Mouse (Mus musculus): ENCODE results near the gene Arl5a. TPM values are rescaled to one million over a fixed set of nuclear protein-coding genes. Genes with fewer than 3 reads are reported as not detected.

The Arl5a gene
- polyA plus RNA-seq, 1 experiment, result 7.0 TPM

DNA sequence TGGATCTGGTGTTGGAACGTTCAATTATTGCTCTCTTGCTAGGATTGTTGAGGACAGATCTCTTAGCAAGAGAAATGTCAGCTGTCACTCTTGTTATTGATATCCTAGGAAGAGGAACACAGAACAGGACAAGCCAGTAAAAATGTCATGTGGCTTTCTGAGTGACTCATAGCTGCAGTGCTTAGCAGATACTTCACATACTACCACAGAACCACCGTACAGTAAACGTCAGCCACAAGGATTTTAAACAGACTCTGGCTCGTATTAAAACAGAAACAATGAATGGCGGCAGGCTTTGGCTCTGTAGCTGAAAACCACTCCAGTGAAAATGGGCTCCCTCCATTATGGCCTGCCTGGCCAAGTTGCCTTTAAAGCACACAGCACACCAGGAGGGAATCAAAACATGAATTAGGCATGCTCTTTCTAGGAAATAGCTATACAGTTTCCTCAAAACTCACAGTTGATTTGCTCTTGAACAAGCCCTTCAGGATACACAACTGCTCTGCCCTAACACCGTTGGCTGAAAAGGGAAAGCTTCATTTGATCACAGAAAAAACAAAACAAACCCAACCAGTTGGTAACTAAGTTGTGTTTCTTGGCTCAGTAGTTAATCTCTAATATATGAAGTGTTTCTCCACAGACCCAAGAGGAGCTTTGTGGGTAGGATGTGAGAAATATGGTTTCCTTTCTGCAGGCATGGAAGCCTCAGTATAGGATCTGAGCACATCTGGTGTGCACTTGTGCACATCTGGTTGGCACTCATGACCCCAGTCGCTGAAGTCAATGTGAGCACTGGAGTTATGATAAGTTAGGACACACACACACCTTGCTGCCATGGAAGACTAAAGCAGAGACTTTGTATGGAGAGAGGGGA is 31.1 kb upstream of the Arl5a start:
- Histone ChIP-seq H3K27ac (ENCODE audit: insufficient read depth, low read length) (no peak overlapping the region), H3K4me1 (ENCODE audit: control insufficient read depth, insufficient read depth, insufficient read length) (no peaks in the 10 kb centered on the region)
- WGBS, result 74% methylated on average over 7 of the region's 7 CpGs

DNA sequence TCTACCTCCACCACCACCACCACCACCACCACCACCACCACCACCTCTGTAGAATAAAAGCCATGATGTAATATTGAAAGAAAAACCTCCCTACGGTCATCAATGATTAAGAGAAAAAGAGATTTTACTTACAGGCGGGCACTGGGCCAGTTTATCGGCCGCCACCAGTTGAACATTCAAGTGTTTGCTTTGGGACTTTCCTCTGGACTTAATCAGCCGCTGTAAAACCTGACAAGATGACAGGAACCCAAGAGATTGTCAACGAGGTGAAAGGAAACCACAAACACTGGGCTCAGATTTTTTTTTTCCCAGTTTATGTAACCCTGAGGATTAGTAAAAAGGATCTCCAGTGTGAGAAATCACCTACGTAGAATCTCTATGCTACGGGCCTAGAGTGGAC is 25.1 kb upstream of the Arl5a start:
- no peak for DNase-seq (ENCODE audit: low read depth in 1 of 2, low spot score in 2 of 2)
- no peak for TF ChIP-seq POLR2A (IDR thresholded peaks at IDR 0.05; ENCODE audit: low read depth, low read length)
- no peak for TF ChIP-seq CTCF (IDR thresholded peaks at IDR 0.05; ENCODE audit: extremely low read depth, insufficient read depth, insufficient read length, insufficient replicate concordance)
- Histone ChIP-seq H3K4me1 (ENCODE audit: control insufficient read depth, insufficient read depth, insufficient read length) (no peaks in the 10 kb centered on the region), H3K4me3 (ENCODE audit: extremely low read depth, insufficient read depth, insufficient read length) (no peak overlapping the region), H3K36me3 (ENCODE audit: control insufficient read depth, insufficient read depth, low read length) (no peaks in the 10 kb centered on the region), H3K27me3 (ENCODE audit: control insufficient read depth, insufficient read depth, low read length) (no peaks in the 10 kb centered on the region), H3K27ac (ENCODE audit: insufficient read depth, low read length) (no peak overlapping the region)
- 47% methylated on average over 8 of the region's 8 CpGs for WGBS

More for the DNA sequence above, 31.1 kb upstream of the Arl5a start:
- H3K36me3 ChIP-seq (ENCODE audit: control insufficient read depth, insufficient read depth, low read length), result no peaks in the 10 kb centered on the region
- no peak for DNase-seq (ENCODE audit: low read depth in 1 of 2, low spot score in 2 of 2)
- no peaks in the 10 kb centered on the region for H3K27me3 ChIP-seq (ENCODE audit: control insufficient read depth, insufficient read depth, low read length)
- no peak overlapping the region for H3K4me3 ChIP-seq (ENCODE audit: extremely low read depth, insufficient read depth, insufficient read length)
- TF ChIP-seq POLR2A (IDR thresholded peaks at IDR 0.05; ENCODE audit: low read depth, low read length), result no peak
- no peak for TF ChIP-seq CTCF (IDR thresholded peaks at IDR 0.05; ENCODE audit: extremely low read depth, insufficient read depth, insufficient read length, insufficient replicate concordance)

DNA sequence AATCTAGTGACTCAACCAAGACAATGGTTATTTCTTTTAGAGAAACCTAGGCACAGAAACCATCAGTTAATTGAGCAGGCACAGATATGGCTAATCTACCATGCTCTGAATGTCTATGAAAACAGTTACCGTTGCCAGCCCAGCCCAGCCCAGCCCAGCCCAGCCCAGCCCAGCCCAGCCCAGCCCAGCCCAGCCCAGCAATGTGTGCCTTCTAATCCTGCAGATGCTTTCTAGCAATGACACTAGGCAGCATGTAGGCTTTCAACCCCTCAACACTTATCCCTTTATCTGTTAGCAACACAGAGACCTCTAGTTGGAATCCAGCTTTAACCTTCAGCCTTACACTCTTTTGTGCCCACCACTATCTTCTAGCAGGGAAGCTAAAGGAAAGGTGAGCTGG is 24.2 kb upstream of the Arl5a start:
- H3K27ac ChIP-seq (ENCODE audit: insufficient read depth, low read length), result no peak overlapping the region
- no peak overlapping the region for H3K4me3 ChIP-seq (ENCODE audit: extremely low read depth, insufficient read depth, insufficient read length)
- H3K27me3 ChIP-seq (ENCODE audit: control insufficient read depth, insufficient read depth, low read length), result no peaks in the 10 kb centered on the region
- H3K36me3 ChIP-seq (ENCODE audit: control insufficient read depth, insufficient read depth, low read length), result no peaks in the 10 kb centered on the region
- H3K4me1 ChIP-seq (ENCODE audit: control insufficient read depth, insufficient read depth, insufficient read length), result no peaks in the 10 kb centered on the region
- 68% methylated on average over 1 of the region's 1 CpGs for WGBS
- TF ChIP-seq POLR2A (IDR thresholded peaks at IDR 0.05; ENCODE audit: low read depth, low read length), result no peak
- TF ChIP-seq CTCF (IDR thresholded peaks at IDR 0.05; ENCODE audit: extremely low read depth, insufficient read depth, insufficient read length, insufficient replicate concordance), result no peak
- no peak for DNase-seq (ENCODE audit: low read depth in 1 of 2, low spot score in 2 of 2)

DNA sequence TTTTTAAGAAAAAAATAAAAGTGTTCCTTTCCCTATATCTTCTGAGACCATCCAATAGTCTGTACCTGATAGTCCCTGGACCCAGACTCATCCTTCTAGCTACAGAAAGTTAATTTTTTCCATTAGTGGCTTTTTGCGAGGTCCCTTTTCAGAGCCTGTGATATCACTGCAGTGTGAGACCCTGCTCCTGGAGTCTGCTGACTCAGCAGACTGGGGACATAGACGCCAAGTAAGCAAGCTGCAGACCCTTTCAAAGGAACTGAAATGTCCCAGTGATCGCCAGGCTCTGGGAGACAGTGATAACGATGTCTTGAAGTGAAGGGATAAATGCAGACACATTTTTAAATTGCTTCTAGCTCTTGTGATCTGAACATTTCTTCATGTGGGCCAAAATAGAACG is 21.9 kb upstream of the Arl5a start:
- 93% methylated on average over 5 of the region's 5 CpGs for WGBS
- no peak overlapping the region for H3K27ac ChIP-seq (ENCODE audit: insufficient read depth, low read length)
- no peak for TF ChIP-seq POLR2A (IDR thresholded peaks at IDR 0.05; ENCODE audit: low read depth, low read length)
- TF ChIP-seq CTCF (IDR thresholded peaks at IDR 0.05; ENCODE audit: extremely low read depth, insufficient read depth, insufficient read length, insufficient replicate concordance), result no peak
- no peak for DNase-seq (ENCODE audit: low read depth in 1 of 2, low spot score in 2 of 2)
- no peaks in the 10 kb centered on the region for H3K27me3 ChIP-seq (ENCODE audit: control insufficient read depth, insufficient read depth, low read length)
- H3K36me3 ChIP-seq (ENCODE audit: control insufficient read depth, insufficient read depth, low read length), result no peaks in the 10 kb centered on the region
- H3K4me3 ChIP-seq (ENCODE audit: extremely low read depth, insufficient read depth, insufficient read length), result no peak overlapping the region
- H3K4me1 ChIP-seq (ENCODE audit: control insufficient read depth, insufficient read depth, insufficient read length), result no peaks in the 10 kb centered on the region

DNA sequence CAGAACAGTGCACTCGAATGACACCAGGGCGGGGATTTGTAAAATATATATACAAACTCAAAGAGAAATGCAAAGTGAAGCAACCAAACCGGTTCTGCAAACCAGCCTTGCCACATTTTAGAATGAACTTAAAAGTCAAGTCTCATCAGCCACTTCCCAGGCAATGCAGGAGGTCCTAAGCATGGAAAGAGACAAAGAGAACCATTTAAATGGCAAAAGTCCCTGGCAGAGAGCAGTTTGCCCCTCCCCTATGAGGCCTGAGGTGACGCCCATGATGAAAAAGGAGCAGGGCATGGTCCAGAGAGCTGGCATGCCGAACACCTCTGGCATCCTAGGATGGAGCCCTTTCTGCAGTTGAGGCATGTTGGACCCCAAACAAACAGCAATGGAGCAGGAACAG is 17.4 kb upstream of the Arl5a start:
- 87% methylated on average over 5 of the region's 5 CpGs for whole genome bisulfite sequencing
- no peak for DNase-seq (ENCODE audit: low read depth in 1 of 2, low spot score in 2 of 2)
- no peaks in the 10 kb centered on the region for H3K27me3 ChIP-seq (ENCODE audit: control insufficient read depth, insufficient read depth, low read length)
- no peaks in the 10 kb centered on the region for H3K36me3 ChIP-seq (ENCODE audit: control insufficient read depth, insufficient read depth, low read length)
- H3K4me1 ChIP-seq (ENCODE audit: control insufficient read depth, insufficient read depth, insufficient read length), result peaks cover 4% of the 10 kb centered on the region
- no peak for TF ChIP-seq POLR2A (IDR thresholded peaks at IDR 0.05; ENCODE audit: low read depth, low read length)
- no peak for TF ChIP-seq CTCF (IDR thresholded peaks at IDR 0.05; ENCODE audit: extremely low read depth, insufficient read depth, insufficient read length, insufficient replicate concordance)
- no peak overlapping the region for H3K27ac ChIP-seq (ENCODE audit: insufficient read depth, low read length)
- H3K4me3 ChIP-seq (ENCODE audit: extremely low read depth, insufficient read depth, insufficient read length), result no peak overlapping the region

DNA sequence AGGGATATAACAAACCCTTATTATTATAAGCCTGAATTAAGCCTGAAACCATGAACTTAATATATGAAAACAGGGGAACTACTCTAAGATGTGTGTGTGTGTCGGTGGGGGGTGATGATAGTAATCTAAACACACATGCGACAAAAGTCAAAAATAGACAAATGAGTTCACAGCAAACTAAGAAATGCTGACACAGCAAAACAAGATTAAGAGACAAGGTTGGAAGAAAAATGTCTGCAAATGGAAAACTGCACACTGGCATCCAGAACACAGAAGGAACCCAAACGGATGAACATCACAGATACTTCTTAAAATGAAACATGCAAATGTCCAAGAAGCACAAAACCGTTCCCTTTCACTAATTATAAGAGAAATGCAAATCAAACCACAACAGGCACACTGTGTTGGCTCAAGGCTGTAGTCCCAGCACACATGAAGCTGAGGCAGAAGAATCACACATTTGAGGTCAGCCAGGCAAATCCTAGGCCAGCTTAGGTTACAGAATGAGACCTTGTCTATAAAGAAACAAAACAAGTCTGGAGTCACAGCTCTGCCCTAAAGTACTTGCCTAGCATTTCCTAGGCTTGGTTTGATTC is 15.8 kb upstream of the Arl5a start:
- no peak overlapping the region for H3K27ac ChIP-seq (ENCODE audit: insufficient read depth, low read length)
- H3K36me3 ChIP-seq (ENCODE audit: control insufficient read depth, insufficient read depth, low read length), result no peaks in the 10 kb centered on the region
- H3K4me1 ChIP-seq (ENCODE audit: control insufficient read depth, insufficient read depth, insufficient read length), result peaks cover 4% of the 10 kb centered on the region
- no peaks in the 10 kb centered on the region for H3K27me3 ChIP-seq (ENCODE audit: control insufficient read depth, insufficient read depth, low read length)
- TF ChIP-seq POLR2A (IDR thresholded peaks at IDR 0.05; ENCODE audit: low read depth, low read length), result no peak
- no peak for TF ChIP-seq CTCF (IDR thresholded peaks at IDR 0.05; ENCODE audit: extremely low read depth, insufficient read depth, insufficient read length, insufficient replicate concordance)
- WGBS, result 50% methylated on average over 4 of the region's 4 CpGs
- DNase-seq (ENCODE audit: low read depth in 1 of 2, low spot score in 2 of 2), result no peak
- no peak overlapping the region for H3K4me3 ChIP-seq (ENCODE audit: extremely low read depth, insufficient read depth, insufficient read length)

DNA sequence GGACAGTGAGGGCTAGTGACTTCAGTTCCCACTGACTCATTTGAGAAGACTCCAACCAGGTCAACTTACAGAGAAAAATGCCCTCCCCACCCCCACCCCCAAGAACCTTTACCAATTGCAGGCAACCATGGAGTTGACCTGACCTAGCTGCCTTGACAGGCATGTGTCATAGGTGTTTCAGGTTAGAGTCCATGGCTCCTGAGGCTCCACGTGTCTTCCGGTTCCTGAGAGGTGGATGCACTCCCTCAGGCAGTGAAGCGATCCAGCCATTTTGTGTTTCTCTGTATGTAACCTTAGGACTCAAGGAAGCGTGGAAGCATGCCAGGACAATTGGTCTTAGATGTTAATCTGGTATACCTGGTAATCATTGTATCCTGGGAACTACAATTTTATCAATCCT is 13.7 kb upstream of the Arl5a start:
- no peaks in the 10 kb centered on the region for H3K27me3 ChIP-seq (ENCODE audit: control insufficient read depth, insufficient read depth, low read length)
- H3K27ac ChIP-seq (ENCODE audit: insufficient read depth, low read length), result no peak overlapping the region
- H3K36me3 ChIP-seq (ENCODE audit: control insufficient read depth, insufficient read depth, low read length), result no peaks in the 10 kb centered on the region; the same call in 1 of the 2 replicates
- DNase-seq (ENCODE audit: low read depth in 1 of 2, low spot score in 2 of 2), result no peak
- peaks cover 4% of the 10 kb centered on the region for H3K4me1 ChIP-seq (ENCODE audit: control insufficient read depth, insufficient read depth, insufficient read length)
- H3K4me3 ChIP-seq (ENCODE audit: extremely low read depth, insufficient read depth, insufficient read length), result no peak overlapping the region
- TF ChIP-seq CTCF (IDR thresholded peaks at IDR 0.05; ENCODE audit: extremely low read depth, insufficient read depth, insufficient read length, insufficient replicate concordance) (no peak), POLR2A (IDR thresholded peaks at IDR 0.05; ENCODE audit: low read depth, low read length) (no peak)
- WGBS, result 95% methylated on average over 4 of the region's 4 CpGs

Data from spleen, adult 2 months (tissue).